Mouse (Mus musculus) limb, embryonic 14.5 days (tissue): ENCODE results near the gene Ankfn1. TPM values are rescaled to one million over a fixed set of nuclear protein-coding genes. Genes with fewer than 3 reads are reported as not detected.

Experiments used
- ATAC-seq: fragments of 200-750 bp; cut with Nextera tagmentation; 2 replicates; pipeline ENCODE4 v1.8.0; 2017; ENCODE audit warnings: low read depth, moderate number of reproducible peaks, moderate TSS enrichment; ENCODE audit not compliant: low FRiP score
- DNase-seq: peaks from one replicate; pipeline ENCODE4 v3.0.0-alpha.2; 2015; ENCODE audit warnings: low spot score
- H3K27ac ChIP-seq: fragments of 300-500 bp; sonication (generic); replicated peaks from 2 replicates; pipeline ENCODE4 v1.5.1; 2014; ENCODE audit warnings: low read depth, mild to moderate bottlenecking, low read length, moderate library complexity, mixed read lengths
- H3K27me3 ChIP-seq: fragments of 300-500 bp; sonication (generic); 2 replicates; pipeline ENCODE4 v1.6.1; 2014; ENCODE audit warnings: low read length, mixed read lengths; ENCODE audit not compliant: control insufficient read depth, insufficient read depth
- H3K36me3 ChIP-seq: fragments of 300-500 bp; sonication (generic); 2 replicates; pipeline ENCODE4 v1.6.1; 2014; ENCODE audit warnings: mild to moderate bottlenecking, low read length, moderate library complexity, mixed read lengths; ENCODE audit not compliant: control insufficient read depth, insufficient read depth
- H3K4me1 ChIP-seq: fragments of 300-500 bp; sonication (generic); 2 replicates; pipeline ENCODE4 v1.6.1; 2014; ENCODE audit warnings: antibody characterized with exemption, low read length, mixed read lengths; ENCODE audit not compliant: control insufficient read depth, insufficient read depth
- H3K4me2 ChIP-seq: fragments of 300-500 bp; sonication (generic); replicated peaks from 2 replicates; pipeline ENCODE4 v1.6.1; 2014; ENCODE audit warnings: low read depth, mild to moderate bottlenecking, low read length, moderate library complexity; ENCODE audit not compliant: severe bottlenecking
- H3K4me3 ChIP-seq: fragments of 300-500 bp; sonication (generic); replicated peaks from 2 replicates; pipeline ENCODE4 v1.5.1; 2014; ENCODE audit warnings: low read length
- H3K9ac ChIP-seq: fragments of 300-500 bp; sonication (generic); 2 replicates; pipeline ENCODE4 v1.6.1; 2014; ENCODE audit warnings: mild to moderate bottlenecking, low read depth, low read length, moderate library complexity; ENCODE audit not compliant: severe bottlenecking
- H3K9me3 ChIP-seq: fragments of 300-500 bp; sonication (generic); 2 replicates; pipeline ENCODE4 v1.6.1; 2016; ENCODE audit warnings: low read length; ENCODE audit not compliant: control insufficient read depth
- POLR2A ChIP-seq: fragments of 200-500 bp; IDR thresholded peaks from 2 replicates; pipeline ENCODE4 v1.8.0; 2012; ENCODE audit warnings: inconsistent platforms, mild to moderate bottlenecking, moderate library complexity, borderline replicate concordance; ENCODE audit not compliant: insufficient read depth, insufficient read length; ENCODE audit errors: extremely low read depth
- WGBS: fragments of 180-500 bp; shearing (Covaris S2); extraction: QIAGEN DNeasy Blood & Tissue Kit; methylation state at CpG from one replicate; pipeline ENCODE4 v1.1.7; 2014; 5-methylcytosine and 5-hydroxymethylcytosine counted together
- polyA plus RNA-seq, 2 experiments: library from polyadenylated mRNA; depleted of rRNA in 1 of 2; stranded (reverse) in 1 of 2; unstranded in 1 of 2; fragments of >200 nt; fragmentation: Nextera tagmentation in 1 of 2; extraction: Ambion mirVana in 1 of 2; gene quantifications; 2 replicates each; pipeline versions ENCODE4 v1.2.1 to v1.2.3; 2012 to 2014

Ankfn1 gene
- polyA plus RNA-seq (2012; rRNA removed), result 0.36 and 0.53 TPM in 2 replicates
- 0.61 and 0.84 TPM in 2 replicates for polyA plus RNA-seq (2014; fragmentation: Nextera tagmentation; extraction: Ambion mirVana)

GRCm38 (mm10) chr11:89777431-89777830 is at the start of gene Ankfn1:
Gene Ankfn1, minus strand, starts transcription at chr11:89777653.
- Histone ChIP-seq H3K4me1 (no peaks in the 10 kb centered on the region; the same call in 1 of the 2 replicates), H3K4me2 (no peak within 1 kb of the TSS), H3K9me3 (no peaks in the 10 kb centered on the region), H3K4me3 (no peak within 1 kb of the TSS), H3K27me3 (no peaks in the 10 kb centered on the region), H3K9ac (no peak within 1 kb of the TSS), H3K36me3 (no peaks in the 10 kb centered on the region), H3K27ac (no peak within 1 kb of the TSS)
- ATAC-seq (no peak), DNase-seq (no peak)
- TF ChIP-seq POLR2A, result no peak
- 21% methylated on average over 7 of the region's 7 CpGs for WGBS

- no peaks in the 10 kb centered on the region for H3K36me3 ChIP-seq
- H3K27ac ChIP-seq, result no peak overlapping the region
- no peak overlapping the region for H3K4me2 ChIP-seq
- H3K4me3 ChIP-seq, result no peak overlapping the region
- WGBS, result 31% methylated on average over 8 of the region's 8 CpGs
- no peaks in the 10 kb centered on the region for H3K9me3 ChIP-seq
- H3K9ac ChIP-seq, result no peak overlapping the region
- ATAC-seq, result no peak
- H3K4me1 ChIP-seq, result no peaks in the 10 kb centered on the region
- no peak for TF ChIP-seq POLR2A
- peak; percentile 25 for DNase-seq
- H3K27me3 ChIP-seq, result no peaks in the 10 kb centered on the region
Measured at GRCm38 (mm10) chr11:89823661-89824446, 46.4 kb upstream of the Ankfn1 start.

GRCm38 (mm10) chr11:89818594-89818993 is 41.1 kb upstream of the Ankfn1 start:
- Histone ChIP-seq H3K4me2 (no peak overlapping the region), H3K36me3 (no peaks in the 10 kb centered on the region), H3K27me3 (no peaks in the 10 kb centered on the region), H3K9ac (no peak overlapping the region), H3K4me1 (no peaks in the 10 kb centered on the region; the same call in 1 of the 2 replicates), H3K9me3 (no peaks in the 10 kb centered on the region), H3K27ac (no peak overlapping the region), H3K4me3 (no peak overlapping the region)
- DNase-seq (no peak), ATAC-seq (no peak)
- WGBS, result 40% methylated on average over 4 of the region's 4 CpGs
- no peak for TF ChIP-seq POLR2A

GRCm38 (mm10) chr11:89811403-89811802 is 34.0 kb upstream of the Ankfn1 start:
- no peak for ATAC-seq
- no peaks in the 10 kb centered on the region; the same call in 1 of the 2 replicates for H3K4me1 ChIP-seq
- no peak for DNase-seq
- 79% methylated on average over 1 of the region's 1 CpGs for WGBS
- no peak overlapping the region for H3K9ac ChIP-seq
- H3K4me2 ChIP-seq, result no peak overlapping the region
- H3K36me3 ChIP-seq, result no peaks in the 10 kb centered on the region
- no peak overlapping the region for H3K27ac ChIP-seq
- H3K27me3 ChIP-seq, result no peaks in the 10 kb centered on the region
- no peak for TF ChIP-seq POLR2A
- H3K4me3 ChIP-seq, result no peak overlapping the region
- H3K9me3 ChIP-seq, result no peaks in the 10 kb centered on the region

- no peak for ATAC-seq
- 81% methylated on average over 11 of the region's 11 CpGs for WGBS
- no peak for TF ChIP-seq POLR2A
Measured at GRCm38 (mm10) chr11:89807998-89808397, 30.5 kb upstream of the Ankfn1 start.

More at GRCm38 (mm10) chr11:89807998-89808397, 30.5 kb upstream of the Ankfn1 start:
- Histone ChIP-seq H3K9me3 (no peaks in the 10 kb centered on the region), H3K27me3 (no peaks in the 10 kb centered on the region), H3K4me2 (no peak overlapping the region), H3K36me3 (no peaks in the 10 kb centered on the region), H3K9ac (no peak overlapping the region), H3K27ac (no peak overlapping the region), H3K4me1 (0 out of 2 replicates have a peak, but pooled peaks cover 3% of the 10 kb centered on the region), H3K4me3 (no peak overlapping the region)
- no peak for DNase-seq
